Mouse (Mus musculus): ENCODE measurements around the gene Impdh2.
"Not testable (repeated sequence)": the region's sequence is repeated elsewhere in the genome, so short reads cannot be mapped to it uniquely, and the experiment has no call there.

The Impdh2 gene

GRCm38 (mm10) chr9:108601986-108602385 is 41.9 kb downstream of the Impdh2 start:
- DNase-seq (ENCODE audit: low spot score): no peak

DNA sequence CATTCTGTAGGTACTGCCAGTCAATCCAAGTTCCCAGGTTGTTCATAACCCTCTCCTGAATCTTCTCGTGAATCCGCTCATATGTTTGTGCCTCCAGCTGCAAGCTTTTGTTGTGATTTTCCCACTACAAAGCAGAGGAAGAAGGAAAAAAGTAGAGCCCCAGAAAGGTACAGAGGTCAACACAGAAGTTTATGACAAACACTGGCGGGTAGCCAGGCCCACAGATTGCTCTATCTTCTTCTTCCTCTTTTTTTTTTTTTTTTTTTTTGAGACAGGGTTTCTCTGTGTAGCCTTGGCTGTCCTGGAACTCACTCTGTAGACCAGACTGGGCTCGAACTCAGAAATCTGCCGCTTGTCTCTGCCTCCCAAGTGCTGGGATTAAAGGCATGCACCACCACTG is 47.8 kb downstream of the Impdh2 start:
- DNase-seq (ENCODE audit: low spot score): not testable (repeated sequence)

- no peak for DNase-seq (ENCODE audit: low spot score)
These were observed 48.8 kb downstream of the Impdh2 start for GRCm38 (mm10) chr9:108608889-108609288.

- no peak for DNase-seq (ENCODE audit: low spot score)
These were observed 51.4 kb downstream of the Impdh2 start for GRCm38 (mm10) chr9:108611488-108611887.

All from embryo, embryonic 10 days (tissue).